Mouse (Mus musculus): ENCODE results near the gene Npnt. TPM values are rescaled to one million over a fixed set of nuclear protein-coding genes. Genes with fewer than 3 reads are reported as not detected.

Gene Npnt
- total RNA-seq, 2 experiments from 2014 or later, result 19.4 to 24.1 TPM

GRCm38 (mm10) chr3:132939006-132939405 lies 11.1 kb downstream of the Npnt start:
- DNase-seq, result no peak

GRCm38 (mm10) chr3:132934649-132935048 lies 15.4 kb downstream of the Npnt start:
- DNase-seq, result no peak

GRCm38 (mm10) chr3:132931526-132931925 lies 18.6 kb downstream of the Npnt start:
- no peak for DNase-seq

- no peak for DNase-seq
Measured at GRCm38 (mm10) chr3:132929866-132930265, 20.2 kb downstream of the Npnt start.

GRCm38 (mm10) chr3:132928186-132928585 lies 21.9 kb downstream of the Npnt start:
- DNase-seq, result no peak

- DNase-seq, result no peak
Measured at GRCm38 (mm10) chr3:132919798-132920197, 30.3 kb downstream of the Npnt start.

- DNase-seq, result no peak
Measured at GRCm38 (mm10) chr3:132919240-132919639, 30.9 kb downstream of the Npnt start.

GRCm38 (mm10) chr3:132917356-132918090 lies 32.6 kb downstream of the Npnt start:
- DNase-seq, result no peak

- no peak for DNase-seq
Measured at GRCm38 (mm10) chr3:132915661-132916060, 34.4 kb downstream of the Npnt start.

- no peak for DNase-seq
Measured at GRCm38 (mm10) chr3:132912420-132912819, 37.7 kb downstream of the Npnt start.

- peak; percentile 52 for DNase-seq
Measured at GRCm38 (mm10) chr3:132911716-132912115, 38.4 kb downstream of the Npnt start.

GRCm38 (mm10) chr3:132910727-132911126 lies 39.4 kb downstream of the Npnt start:
- no peak for DNase-seq

- no peak for DNase-seq
Measured at GRCm38 (mm10) chr3:132909736-132910135, 40.4 kb downstream of the Npnt start.

GRCm38 (mm10) chr3:132907506-132908203 lies 42.4 kb downstream of the Npnt start:
- no peak for DNase-seq

GRCm38 (mm10) chr3:132905224-132905930 lies 44.7 kb downstream of the Npnt start:
- DNase-seq, result no peak

- DNase-seq, result no peak
Measured at GRCm38 (mm10) chr3:132903386-132903785, 46.7 kb downstream of the Npnt start.

- no peak for DNase-seq
Measured at GRCm38 (mm10) chr3:132902921-132903320, 47.2 kb downstream of the Npnt start.

GRCm38 (mm10) chr3:132902206-132902605 lies 47.9 kb downstream of the Npnt start:
- DNase-seq, result peak; percentile 10

GRCm38 (mm10) chr3:132897891-132898290 lies 52.2 kb downstream of the Npnt start:
- DNase-seq, result no peak

GRCm38 (mm10) chr3:132897390-132897789 lies 52.7 kb downstream of the Npnt start:
- no peak for DNase-seq

GRCm38 (mm10) chr3:132894086-132894485 lies 56.0 kb downstream of the Npnt start:
- no peak for DNase-seq

GRCm38 (mm10) chr3:132893676-132894075 lies 56.4 kb downstream of the Npnt start:
- DNase-seq, result no peak

GRCm38 (mm10) chr3:132893044-132893443 lies 57.0 kb downstream of the Npnt start:
- DNase-seq, result no peak

Measured in gastrocnemius, postnatal 10 days (tissue).